Mouse (Mus musculus): ENCODE data around the gene Tmem132d.

DNA sequence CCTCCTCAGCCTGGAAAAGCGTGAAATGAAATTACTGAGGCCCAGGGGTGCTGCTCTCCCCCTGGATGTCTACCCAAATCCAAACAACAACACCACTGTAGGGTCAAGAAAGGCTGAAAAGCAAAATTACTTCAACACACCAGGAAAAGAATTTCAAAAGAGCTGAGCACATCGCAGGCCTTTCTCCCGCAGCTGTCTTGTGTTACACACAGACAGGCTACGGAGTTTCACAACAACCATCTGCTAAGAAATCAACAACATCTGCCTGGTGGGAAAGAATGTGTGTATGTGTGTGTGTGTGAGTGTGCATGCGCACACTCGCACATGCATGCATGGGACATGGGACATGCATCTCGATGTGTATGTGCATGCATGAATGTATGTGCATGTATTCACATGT is 100.1 kb downstream of the Tmem132d start:
- TF ChIP-seq CTCF (IDR thresholded peaks at IDR 0.05; ENCODE audit: low read depth) (no peak), EP300 (IDR thresholded peaks at IDR 0.05; ENCODE audit: low read depth) (no peak)
